Mouse (Mus musculus): Measurements from ENCODE around the gene Rxfp4. TPM values are rescaled to one million over a fixed set of nuclear protein-coding genes. Genes with fewer than 3 reads are reported as not detected.

The Rxfp4 gene
- total and polyA plus RNA-seq, 2 experiments from 2014 or later, result not detected

DNA sequence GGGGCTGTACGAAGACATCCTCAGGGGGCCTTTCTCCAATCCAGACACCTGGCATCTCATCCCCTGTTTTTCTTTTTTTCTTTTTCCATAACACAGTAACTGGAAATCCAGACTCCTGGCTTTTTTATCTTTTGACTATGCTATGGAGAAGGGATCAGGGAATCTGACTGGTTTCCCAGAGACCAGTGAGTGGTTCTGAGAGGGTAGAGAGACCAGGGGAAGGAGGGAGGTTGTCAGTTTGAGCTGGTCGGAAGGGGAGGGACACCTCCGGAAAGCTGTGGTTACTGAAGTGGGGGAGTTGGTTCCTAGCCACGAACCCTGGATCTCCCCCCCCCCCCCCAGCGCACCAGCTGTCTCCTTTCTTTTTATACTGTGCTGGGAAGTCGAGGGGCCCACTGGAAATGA, 30.0 kb downstream of the Rxfp4 start:
- Histone ChIP-seq H3K27me3 (ENCODE audit: control insufficient read depth, insufficient read depth, low read length) (no peaks in the 10 kb centered on the region), H3K4me2 (ENCODE audit: low read depth, low read length) (peak overlapping the region; percentile 74), H3K4me1 (ENCODE audit: control insufficient read depth, insufficient read depth) (peaks cover 64% of the 10 kb centered on the region), H3K9ac (replicated peaks; ENCODE audit: low read depth, low read length) (peak overlapping the region; percentile 88), H3K9me3 (replicated peaks; ENCODE audit: control insufficient read depth, low read length) (no peaks in the 10 kb centered on the region), H3K4me3 (ENCODE audit: low read depth, low read length) (peak overlapping the region; percentile 80), H3K36me3 (replicated peaks; ENCODE audit: control insufficient read depth, insufficient read depth, low read length) (no peaks in the 10 kb centered on the region; the same call in 1 of the 2 replicates), H3K27ac (ENCODE audit: low read depth) (peak overlapping the region; percentile 98)
- ATAC-seq (ENCODE audit: insufficient read depth, low read depth) (peak; percentile 43), DNase-seq (ENCODE audit: low spot score) (no peak)
- no peak for TF ChIP-seq CTCF (IDR thresholded peaks at IDR 0.05; ENCODE audit: low read depth)
- no peak for TF ChIP-seq EP300 (IDR thresholded peaks at IDR 0.05; ENCODE audit: low read depth)
- WGBS, result 3% methylated on average over 5 of the region's 6 CpGs

DNA sequence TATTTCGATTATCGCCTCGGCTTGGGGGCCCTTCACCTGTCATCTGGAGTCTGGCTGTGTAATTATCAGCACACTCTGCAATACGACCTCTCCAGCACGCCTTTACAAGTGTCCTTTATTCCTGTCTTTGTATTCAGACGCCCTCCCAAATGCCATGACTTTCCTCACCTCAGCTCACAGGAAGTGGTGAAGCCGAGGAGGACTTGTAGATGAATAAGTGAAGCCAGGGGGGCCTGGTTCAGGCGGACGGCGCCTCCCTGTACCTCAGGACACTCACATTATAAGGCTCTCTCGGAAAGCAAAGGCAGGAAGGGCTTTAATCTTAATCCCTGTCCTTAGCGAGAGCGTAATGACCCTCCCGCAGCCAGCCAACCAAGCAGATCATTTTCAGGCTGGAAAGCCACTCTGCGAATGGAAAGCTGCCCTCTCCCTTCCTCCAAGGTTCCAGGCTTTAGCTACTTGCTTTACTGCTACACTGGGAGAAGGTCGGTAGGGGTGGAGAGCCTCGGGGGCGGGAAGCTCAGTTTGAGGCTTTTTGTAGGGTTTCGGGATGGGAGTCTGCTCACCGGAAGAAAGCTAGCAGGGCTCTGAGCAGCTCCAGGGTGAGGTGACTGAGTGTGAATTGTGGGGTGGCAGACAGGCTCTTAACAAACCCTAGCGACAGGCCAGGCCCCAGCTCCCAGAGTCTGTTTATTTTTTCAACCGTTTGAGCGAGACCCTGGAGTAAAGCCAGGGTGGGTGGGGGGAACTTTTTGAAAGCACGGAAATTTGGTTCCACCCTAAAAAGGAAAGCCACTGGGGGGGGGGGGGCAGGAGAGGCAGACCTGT, 30.6 kb downstream of the Rxfp4 start:
- WGBS, result 2% methylated on average over 24 of the region's 24 CpGs
- Histone ChIP-seq H3K9ac (replicated peaks; ENCODE audit: low read depth, low read length) (peak overlapping the region; percentile 88), H3K36me3 (replicated peaks; ENCODE audit: control insufficient read depth, insufficient read depth, low read length) (no peaks in the 10 kb centered on the region; the same call in 1 of the 2 replicates), H3K4me1 (ENCODE audit: control insufficient read depth, insufficient read depth) (peaks cover 59% of the 10 kb centered on the region), H3K4me3 (ENCODE audit: low read depth, low read length) (peak overlapping the region; percentile 80), H3K27me3 (ENCODE audit: control insufficient read depth, insufficient read depth, low read length) (no peaks in the 10 kb centered on the region), H3K4me2 (ENCODE audit: low read depth, low read length) (peak overlapping the region; percentile 74), H3K9me3 (replicated peaks; ENCODE audit: control insufficient read depth, low read length) (no peaks in the 10 kb centered on the region), H3K27ac (ENCODE audit: low read depth) (peak overlapping the region; percentile 98)
- TF ChIP-seq CTCF (IDR thresholded peaks at IDR 0.05; ENCODE audit: low read depth), result no peak
- DNase-seq (ENCODE audit: low spot score), result peak; percentile 69
- no peak for ATAC-seq (ENCODE audit: insufficient read depth, low read depth)

DNA sequence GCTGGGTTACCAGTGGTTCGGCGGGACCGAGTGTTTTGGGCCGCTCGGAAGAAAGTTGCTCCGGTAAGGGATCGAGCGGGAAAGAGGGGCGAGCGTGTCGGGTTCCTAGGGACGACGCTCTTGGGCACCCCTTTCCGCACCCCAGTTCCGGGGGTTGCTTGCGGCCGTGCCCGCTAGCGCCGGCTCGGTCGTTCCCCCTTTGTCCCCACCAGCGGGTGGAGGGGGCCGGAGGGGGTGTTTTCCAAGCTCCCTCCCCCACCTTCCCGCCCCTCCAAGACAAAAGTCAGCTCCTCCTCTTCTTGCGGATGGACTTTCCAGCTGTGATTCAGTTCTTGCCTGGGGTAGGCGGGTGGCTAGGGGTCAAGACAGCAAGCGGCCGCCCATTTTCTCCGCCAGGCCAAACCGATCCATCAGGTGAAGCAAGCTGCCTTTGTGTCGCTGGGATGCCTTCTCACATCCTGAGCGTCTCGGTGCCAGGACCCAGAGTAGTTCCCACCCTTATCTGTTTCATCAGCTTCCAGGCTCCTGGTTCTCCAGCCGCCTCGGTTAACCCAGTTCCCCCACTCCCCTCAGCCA, 31.3 kb downstream of the Rxfp4 start:
- H3K4me3 ChIP-seq (ENCODE audit: low read depth, low read length), result peak overlapping the region; percentile 80
- H3K27me3 ChIP-seq (ENCODE audit: control insufficient read depth, insufficient read depth, low read length), result no peaks in the 10 kb centered on the region
- ATAC-seq (ENCODE audit: insufficient read depth, low read depth) (peak; percentile 25), DNase-seq (ENCODE audit: low spot score) (peak; percentile 81)
- H3K9ac ChIP-seq (replicated peaks; ENCODE audit: low read depth, low read length), result peak overlapping the region; percentile 88
- no peak; the same call in 1 of the 2 replicates for TF ChIP-seq EP300 (IDR thresholded peaks at IDR 0.05; ENCODE audit: low read depth)
- TF ChIP-seq CTCF (IDR thresholded peaks at IDR 0.05; ENCODE audit: low read depth), result no peak
- peaks cover 52% of the 10 kb centered on the region for H3K4me1 ChIP-seq (ENCODE audit: control insufficient read depth, insufficient read depth)
- WGBS, result under 1% methylated on average over 33 of the region's 36 CpGs
- H3K27ac ChIP-seq (ENCODE audit: low read depth), result peak overlapping the region; percentile 98
- no peaks in the 10 kb centered on the region; the same call in 1 of the 2 replicates for H3K36me3 ChIP-seq (replicated peaks; ENCODE audit: control insufficient read depth, insufficient read depth, low read length)
- no peaks in the 10 kb centered on the region for H3K9me3 ChIP-seq (replicated peaks; ENCODE audit: control insufficient read depth, low read length)
- H3K4me2 ChIP-seq (ENCODE audit: low read depth, low read length), result peak overlapping the region; percentile 74

DNA sequence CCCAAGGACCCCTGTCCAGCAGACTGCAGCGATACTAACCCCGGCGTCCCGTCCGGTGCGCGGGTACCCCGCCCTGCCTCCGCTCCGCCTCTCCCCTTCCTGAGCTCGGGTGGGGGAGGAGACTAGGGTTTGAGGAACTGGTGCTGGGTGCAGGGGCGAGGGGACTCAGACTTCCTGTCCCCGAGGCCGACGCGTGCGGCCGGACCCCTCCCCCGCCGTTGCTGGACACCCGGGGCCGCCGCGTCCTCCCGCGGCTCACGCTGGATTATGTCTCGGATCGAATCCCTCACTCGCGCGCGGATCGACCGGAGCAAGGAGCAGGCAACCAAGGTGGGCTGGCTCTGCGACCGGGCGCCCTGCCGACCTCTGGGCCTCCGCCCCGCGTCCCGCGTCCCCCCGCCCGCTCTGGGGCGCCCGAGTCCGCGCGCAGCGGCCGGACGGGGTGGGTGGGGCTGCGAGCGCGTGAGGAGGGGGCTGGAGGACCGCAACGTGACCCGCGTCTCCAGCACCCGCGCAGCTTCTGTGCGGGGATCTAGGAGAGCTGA, 31.9 kb downstream of the Rxfp4 start:
- ATAC-seq (ENCODE audit: insufficient read depth, low read depth) (peak; percentile 66), DNase-seq (ENCODE audit: low spot score) (peak; percentile 82)
- Histone ChIP-seq H3K27ac (ENCODE audit: low read depth) (peak overlapping the region; percentile 98), H3K4me2 (ENCODE audit: low read depth, low read length) (peak overlapping the region; percentile 74), H3K9ac (replicated peaks; ENCODE audit: low read depth, low read length) (peak overlapping the region; percentile 88), H3K9me3 (replicated peaks; ENCODE audit: control insufficient read depth, low read length) (no peaks in the 10 kb centered on the region), H3K4me1 (ENCODE audit: control insufficient read depth, insufficient read depth) (peaks cover 48% of the 10 kb centered on the region), H3K27me3 (ENCODE audit: control insufficient read depth, insufficient read depth, low read length) (no peaks in the 10 kb centered on the region), H3K36me3 (replicated peaks; ENCODE audit: control insufficient read depth, insufficient read depth, low read length) (no peaks in the 10 kb centered on the region; the same call in 1 of the 2 replicates), H3K4me3 (ENCODE audit: low read depth, low read length) (peak overlapping the region; percentile 80)
- WGBS, result under 1% methylated on average over 50 of the region's 64 CpGs
- no peak for TF ChIP-seq CTCF (IDR thresholded peaks at IDR 0.05; ENCODE audit: low read depth)
- no peak for TF ChIP-seq EP300 (IDR thresholded peaks at IDR 0.05; ENCODE audit: low read depth)

DNA sequence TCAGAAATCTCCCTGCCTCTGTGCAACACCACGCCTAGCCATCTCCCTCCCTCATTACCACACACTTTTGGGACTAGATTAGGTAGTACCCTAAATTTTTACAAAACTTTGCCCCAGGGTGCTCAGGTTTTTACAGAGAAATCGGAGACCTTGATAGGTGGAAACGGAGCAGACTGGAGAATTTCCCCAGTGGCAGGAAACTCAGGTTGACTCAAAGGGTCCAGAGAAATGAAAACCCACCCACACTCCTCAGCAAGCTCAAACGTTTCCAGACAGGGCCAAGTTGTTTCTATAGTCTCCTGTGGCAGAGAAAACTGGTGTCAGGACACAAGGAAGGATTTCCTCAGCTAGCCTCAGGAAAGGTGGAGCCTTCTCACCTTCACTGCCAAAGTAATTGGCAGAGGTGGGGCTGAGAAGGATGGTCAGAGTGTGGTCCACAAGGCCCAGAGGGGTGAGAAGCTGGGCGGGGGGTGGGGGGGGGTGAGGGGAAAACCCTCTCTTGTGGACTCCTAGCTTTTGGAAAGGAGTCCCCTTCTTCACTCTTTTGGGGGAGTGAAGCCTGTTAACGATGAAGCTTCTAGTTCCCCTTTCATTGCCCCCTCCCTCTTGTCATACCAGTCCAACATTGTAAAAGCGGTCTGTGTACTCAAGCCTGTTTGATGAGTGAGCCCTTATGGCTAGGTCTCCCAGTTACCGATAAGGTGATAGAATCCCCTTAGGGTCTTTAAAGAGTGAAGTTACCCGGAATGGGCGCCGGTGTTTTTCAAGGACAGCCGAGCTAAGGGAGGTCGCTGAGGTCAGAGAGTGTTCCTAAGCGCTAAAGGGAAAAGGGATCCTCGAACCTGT, 32.6 kb downstream of the Rxfp4 start:
- 13% methylated on average over 15 of the region's 15 CpGs for WGBS
- H3K9ac ChIP-seq (replicated peaks; ENCODE audit: low read depth, low read length), result peak overlapping the region; percentile 88
- peaks cover 48% of the 10 kb centered on the region for H3K4me1 ChIP-seq (ENCODE audit: control insufficient read depth, insufficient read depth)
- DNase-seq (ENCODE audit: low spot score), result no peak
- peak overlapping the region; percentile 98 for H3K27ac ChIP-seq (ENCODE audit: low read depth)
- peak overlapping the region; percentile 74 for H3K4me2 ChIP-seq (ENCODE audit: low read depth, low read length)
- H3K36me3 ChIP-seq (replicated peaks; ENCODE audit: control insufficient read depth, insufficient read depth, low read length), result no peaks in the 10 kb centered on the region
- no peaks in the 10 kb centered on the region for H3K27me3 ChIP-seq (ENCODE audit: control insufficient read depth, insufficient read depth, low read length)
- H3K4me3 ChIP-seq (ENCODE audit: low read depth, low read length), result peak overlapping the region; percentile 80
- H3K9me3 ChIP-seq (replicated peaks; ENCODE audit: control insufficient read depth, low read length), result no peaks in the 10 kb centered on the region
- TF ChIP-seq EP300 (IDR thresholded peaks at IDR 0.05; ENCODE audit: low read depth) (no peak), CTCF (IDR thresholded peaks at IDR 0.05; ENCODE audit: low read depth) (no peak)
- ATAC-seq (ENCODE audit: insufficient read depth, low read depth), result no peak
